Mouse (Mus musculus) liver, adult 2 months (tissue): ENCODE data around the gene Gm49387.

Source experiments
- CTCF ChIP-seq: fragments of 200-500 bp; IDR thresholded peaks from 2 replicates; pipeline ENCODE4 v1.5.1; 2011; ENCODE audit warnings: low read depth, low read length, control low read depth
- POLR2A ChIP-seq: fragments of 200-500 bp; IDR thresholded peaks from 2 replicates; pipeline ENCODE4 v1.6.1; 2011; ENCODE audit warnings: low read length, control low read depth; ENCODE audit not compliant: insufficient read depth; ENCODE audit errors: extremely low read depth

DNA sequence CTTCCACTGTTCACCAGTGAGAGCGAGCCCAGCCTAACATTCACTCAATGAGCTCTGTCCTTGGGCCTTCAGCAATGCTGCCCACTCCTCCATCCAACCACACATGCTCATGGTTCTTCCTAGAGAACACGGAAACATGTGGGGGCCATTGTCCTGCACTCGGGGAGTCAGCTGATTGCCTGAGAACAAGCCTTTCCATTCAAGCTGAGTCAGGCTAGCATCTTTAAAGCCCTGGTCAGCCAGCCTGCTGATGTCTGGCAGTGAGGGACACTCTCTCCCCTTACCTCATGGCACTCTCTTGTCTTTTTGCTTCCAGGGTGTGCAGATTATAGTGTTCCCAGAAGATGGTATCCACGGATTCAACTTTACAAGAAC is 24.9 kb upstream of the Gm49387 start:
- TF ChIP-seq POLR2A (no peak), CTCF (no peak)
